Mouse (Mus musculus) limb, embryonic 10.5 days (tissue): ENCODE data around the gene Flrt1. TPM values are rescaled to one million over a fixed set of nuclear protein-coding genes. Genes with fewer than 3 reads are reported as not detected.

Experiments used
- DNase-seq: peaks from one replicate; pipeline ENCODE4 v3.0.0-alpha.2; 2017; ENCODE audit warnings: low spot score
- H3K27ac ChIP-seq: fragments of 300-500 bp; sonication (generic); 2 replicates; pipeline ENCODE4 v1.5.1; 2016; ENCODE audit warnings: mild to moderate bottlenecking
- H3K27me3 ChIP-seq: fragments of 300-500 bp; sonication (generic); 2 replicates; pipeline ENCODE4 v1.6.1; 2016; ENCODE audit warnings: low read depth, mild to moderate bottlenecking; ENCODE audit not compliant: poor library complexity, severe bottlenecking
- H3K36me3 ChIP-seq: fragments of 300-500 bp; sonication (generic); 2 replicates; pipeline ENCODE4 v1.6.1; 2016; ENCODE audit warnings: mild to moderate bottlenecking, moderate library complexity
- H3K4me1 ChIP-seq: fragments of 300-500 bp; sonication (generic); 2 replicates; pipeline ENCODE4 v1.6.1; 2016
- H3K4me3 ChIP-seq: fragments of 300-500 bp; sonication (generic); 2 replicates; pipeline ENCODE4 v1.5.1; 2016; ENCODE audit warnings: mild to moderate bottlenecking, moderate library complexity
- H3K9me3 ChIP-seq: fragments of 300-500 bp; sonication (generic); replicated peaks from 2 replicates; pipeline ENCODE4 v1.6.1; 2016; ENCODE audit warnings: mild to moderate bottlenecking
- WGBS: fragments of 180-500 bp; shearing (Covaris S2); methylation state at CpG from one replicate; pipeline ENCODE4 v1.1.7; 2016; 5-methylcytosine and 5-hydroxymethylcytosine counted together
- polyA plus RNA-seq: library from polyadenylated mRNA; unstranded; fragments of >200 nt; fragmentation: Nextera tagmentation; extraction: Ambion mirVana; gene quantifications from 2 replicates; pipeline ENCODE4 v1.2.1, GENCODE M21; 2016

Flrt1 gene
- polyA plus RNA-seq, 1 experiment from 2014 or later = 1.6 TPM

- peaks cover 85% of the 10 kb centered on the region for H3K27me3 ChIP-seq
- no peaks in the 10 kb centered on the region for H3K36me3 ChIP-seq
- no peaks in the 10 kb centered on the region for H3K9me3 ChIP-seq
- H3K27ac ChIP-seq = no peak overlapping the region
- peaks cover 52% of the 10 kb centered on the region for H3K4me1 ChIP-seq
- no peak overlapping the region for H3K4me3 ChIP-seq
- no peak for DNase-seq
- WGBS = 60% methylated on average over 1 of the region's 1 CpGs
Measured at GRCm38 (mm10) chr19:7126209-7126608, 20.7 kb upstream of the Flrt1 start.

DNA sequence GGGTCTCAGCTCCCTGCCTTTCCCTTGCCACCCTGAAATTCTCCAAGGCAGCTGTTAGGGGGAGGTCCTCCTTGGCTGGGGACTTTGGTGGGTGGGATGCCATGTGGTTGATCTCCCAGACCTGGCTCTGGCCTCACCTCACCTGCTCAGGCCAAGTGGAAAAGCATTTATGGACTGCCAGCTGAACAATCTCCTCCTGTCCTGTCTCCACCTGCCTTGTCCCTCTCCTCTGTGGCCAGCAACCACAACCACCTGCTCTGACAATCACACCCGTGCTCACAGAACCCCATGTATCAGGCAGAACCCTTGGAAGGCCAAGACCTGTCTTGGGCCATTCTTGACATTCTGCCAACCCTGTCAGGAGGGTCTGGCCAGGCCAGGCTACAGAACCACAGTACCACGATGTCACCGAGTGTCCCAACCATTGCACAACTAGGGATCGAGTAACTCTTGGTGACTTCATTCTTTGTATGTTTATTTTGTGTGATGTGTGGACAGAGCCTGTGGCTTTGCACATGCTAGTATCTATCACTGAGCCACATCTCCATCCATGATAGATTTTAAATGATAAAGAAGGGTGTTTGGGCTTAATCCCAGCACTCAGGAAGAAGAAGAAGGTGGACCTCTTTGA, 20.1 kb upstream of the Flrt1 start:
- Histone ChIP-seq H3K27me3 (peaks cover 85% of the 10 kb centered on the region), H3K4me1 (peaks cover 52% of the 10 kb centered on the region)
- WGBS = 92% methylated on average over 4 of the region's 4 CpGs

DNA sequence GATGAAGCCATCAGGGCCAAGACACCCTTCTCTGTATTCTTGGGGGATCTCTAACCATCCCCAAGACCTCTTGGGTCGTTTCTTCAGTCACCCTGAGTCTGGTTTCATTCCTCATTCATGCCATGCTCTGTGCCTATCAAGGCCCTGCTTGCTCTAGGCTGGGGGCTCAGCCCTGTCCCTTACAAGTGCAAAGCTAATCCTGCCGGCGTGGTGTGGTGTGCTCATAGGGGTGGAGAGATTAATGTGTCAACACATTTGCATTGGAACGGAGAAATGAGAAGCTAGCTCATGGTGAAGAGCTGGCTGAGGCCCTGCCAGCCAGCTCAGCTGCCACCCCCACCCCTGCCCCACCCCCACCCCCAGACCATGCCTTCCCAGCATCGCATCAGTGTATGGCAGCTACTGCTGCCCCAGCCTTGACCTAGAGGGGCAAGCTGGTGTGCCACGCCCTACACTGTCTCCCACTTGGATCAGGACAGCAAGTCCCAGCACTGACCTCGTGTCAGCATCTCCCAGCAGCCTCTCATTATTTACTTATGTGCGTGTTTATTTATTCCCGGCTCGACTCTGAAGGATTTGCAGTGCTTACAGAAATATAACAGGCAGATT, 17.3 kb upstream of the Flrt1 start:
- H3K36me3 ChIP-seq = no peaks in the 10 kb centered on the region
- DNase-seq = no peak
- H3K27ac ChIP-seq = peak overlapping the region; percentile 64; the same call in 1 of the 2 replicates
- peaks cover 88% of the 10 kb centered on the region for H3K27me3 ChIP-seq
- H3K4me1 ChIP-seq = peaks cover 41% of the 10 kb centered on the region
- no peaks in the 10 kb centered on the region for H3K9me3 ChIP-seq
- no peak overlapping the region for H3K4me3 ChIP-seq
- WGBS = 60% methylated on average over 10 of the region's 10 CpGs

More for the DNA sequence above, 20.1 kb upstream of the Flrt1 start:
- Histone ChIP-seq H3K36me3 (no peaks in the 10 kb centered on the region), H3K27ac (no peak overlapping the region), H3K4me3 (no peak overlapping the region), H3K9me3 (no peaks in the 10 kb centered on the region)
- DNase-seq = no peak

DNA sequence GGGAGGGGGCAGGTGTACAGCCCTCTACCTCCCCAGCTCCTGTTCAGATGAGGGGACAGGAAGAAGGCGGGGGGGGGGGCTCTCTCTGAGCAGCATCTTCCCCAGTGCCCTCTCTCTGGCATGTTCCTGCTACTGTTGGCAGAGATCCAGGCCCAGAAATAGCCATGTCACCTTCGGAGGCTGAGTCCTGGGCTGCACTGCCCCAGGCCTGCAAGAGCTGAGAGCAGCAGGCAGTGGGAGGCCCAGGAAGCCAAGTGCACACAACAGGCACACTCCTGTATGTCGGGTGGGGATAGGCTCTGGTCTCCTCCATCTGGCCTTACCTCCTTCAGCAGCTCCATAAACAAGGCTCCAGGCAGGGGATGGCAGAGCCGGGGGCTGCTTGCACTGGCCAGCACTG, 16.7 kb upstream of the Flrt1 start:
- 74% methylated on average over 4 of the region's 4 CpGs for WGBS
- no peaks in the 10 kb centered on the region for H3K9me3 ChIP-seq
- H3K4me3 ChIP-seq = no peak overlapping the region
- H3K4me1 ChIP-seq = peaks cover 47% of the 10 kb centered on the region
- no peaks in the 10 kb centered on the region for H3K36me3 ChIP-seq
- no peak for DNase-seq
- H3K27ac ChIP-seq = peak overlapping the region; percentile 64; the same call in 1 of the 2 replicates
- peaks cover 93% of the 10 kb centered on the region for H3K27me3 ChIP-seq

DNA sequence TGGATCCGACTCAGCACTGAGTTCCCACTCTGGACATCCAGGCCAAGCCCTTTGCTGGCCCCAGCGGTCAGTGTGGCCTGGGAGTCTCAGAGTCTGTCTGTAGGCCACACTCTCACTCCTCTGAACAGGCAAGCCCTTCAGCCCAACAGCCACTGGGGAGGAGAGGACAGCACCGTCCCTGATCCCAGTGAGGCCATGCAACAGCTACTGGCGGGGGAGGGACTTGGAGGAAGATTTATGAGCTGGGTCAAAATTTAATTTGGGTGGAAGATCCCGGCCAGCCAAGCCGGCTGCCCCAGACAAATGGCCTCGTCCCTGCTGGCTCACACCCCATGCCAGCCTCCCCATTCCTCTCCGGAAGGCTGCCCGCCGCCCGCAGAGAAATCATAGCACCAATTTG, 15.7 kb upstream of the Flrt1 start:
- no peaks in the 10 kb centered on the region for H3K36me3 ChIP-seq
- peak overlapping the region; percentile 64 for H3K27ac ChIP-seq
- no peaks in the 10 kb centered on the region for H3K9me3 ChIP-seq
- H3K4me3 ChIP-seq = peak overlapping the region; percentile 9
- no peak for DNase-seq
- H3K27me3 ChIP-seq = peaks cover 88% of the 10 kb centered on the region
- 37% methylated on average over 11 of the region's 11 CpGs for WGBS
- peaks cover 57% of the 10 kb centered on the region for H3K4me1 ChIP-seq

DNA sequence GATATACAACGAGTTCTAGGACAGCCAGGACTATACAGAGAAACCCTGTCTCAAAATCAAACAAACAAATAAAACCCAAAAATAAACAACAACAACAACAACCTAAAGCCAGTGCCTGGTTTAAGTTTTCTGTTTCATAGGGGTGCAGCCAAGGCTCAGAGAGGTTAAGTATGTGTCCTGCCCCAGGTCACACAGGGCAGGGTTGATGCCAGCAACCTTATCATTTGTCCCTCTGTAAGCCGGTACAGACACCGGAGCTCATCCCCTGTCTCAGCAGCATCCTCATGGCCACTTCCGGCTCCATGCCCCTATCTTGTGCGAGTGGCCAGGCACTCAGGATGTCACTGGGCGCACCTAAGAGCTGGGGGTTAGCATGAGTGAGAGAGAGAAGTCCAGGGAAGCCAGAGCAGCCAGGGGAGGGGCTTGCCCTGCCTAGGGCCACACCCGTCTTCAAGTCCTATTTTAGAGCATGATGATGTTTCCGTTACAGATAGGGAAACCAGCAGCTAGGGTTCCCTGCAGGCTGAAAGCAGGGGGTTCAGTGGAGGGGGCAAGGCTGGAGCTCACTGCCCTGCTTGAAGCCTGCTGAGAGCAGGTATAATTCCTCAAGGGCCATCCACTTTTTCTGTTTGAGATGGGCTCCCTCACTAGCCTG, 12.3 kb upstream of the Flrt1 start:
- peak overlapping the region; percentile 79 for H3K27ac ChIP-seq
- H3K9me3 ChIP-seq = no peaks in the 10 kb centered on the region
- H3K27me3 ChIP-seq = peaks cover 82% of the 10 kb centered on the region
- H3K36me3 ChIP-seq = no peaks in the 10 kb centered on the region
- peaks cover 87% of the 10 kb centered on the region for H3K4me1 ChIP-seq
- no peak overlapping the region for H3K4me3 ChIP-seq
- 77% methylated on average over 8 of the region's 8 CpGs for WGBS
- no peak for DNase-seq

DNA sequence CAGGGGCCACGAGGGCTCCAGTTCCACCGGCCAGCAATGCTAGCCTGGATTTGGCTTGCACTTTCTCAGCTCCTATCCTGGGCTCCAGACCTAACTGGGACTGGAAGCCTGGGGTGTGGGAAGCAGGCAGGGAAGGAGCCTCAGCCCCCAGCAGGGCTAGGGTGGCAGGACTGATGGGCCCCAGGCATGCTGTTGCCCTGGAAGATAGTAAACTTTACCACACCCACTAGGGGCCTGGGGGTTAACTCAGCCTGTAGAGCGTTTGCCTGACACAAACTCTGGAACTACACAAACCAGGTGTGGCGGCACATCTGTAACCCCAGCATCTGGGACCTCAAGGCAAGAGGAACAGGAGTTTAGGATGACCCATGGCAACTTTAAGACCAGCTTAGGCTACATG, 11.6 kb upstream of the Flrt1 start:
- Histone ChIP-seq H3K9me3 (no peaks in the 10 kb centered on the region), H3K27ac (peak overlapping the region; percentile 79), H3K36me3 (no peaks in the 10 kb centered on the region), H3K27me3 (peaks cover 82% of the 10 kb centered on the region), H3K4me3 (no peak overlapping the region), H3K4me1 (peaks cover 87% of the 10 kb centered on the region)
- DNase-seq = no peak
- WGBS = 45% methylated on average over 4 of the region's 4 CpGs

DNA sequence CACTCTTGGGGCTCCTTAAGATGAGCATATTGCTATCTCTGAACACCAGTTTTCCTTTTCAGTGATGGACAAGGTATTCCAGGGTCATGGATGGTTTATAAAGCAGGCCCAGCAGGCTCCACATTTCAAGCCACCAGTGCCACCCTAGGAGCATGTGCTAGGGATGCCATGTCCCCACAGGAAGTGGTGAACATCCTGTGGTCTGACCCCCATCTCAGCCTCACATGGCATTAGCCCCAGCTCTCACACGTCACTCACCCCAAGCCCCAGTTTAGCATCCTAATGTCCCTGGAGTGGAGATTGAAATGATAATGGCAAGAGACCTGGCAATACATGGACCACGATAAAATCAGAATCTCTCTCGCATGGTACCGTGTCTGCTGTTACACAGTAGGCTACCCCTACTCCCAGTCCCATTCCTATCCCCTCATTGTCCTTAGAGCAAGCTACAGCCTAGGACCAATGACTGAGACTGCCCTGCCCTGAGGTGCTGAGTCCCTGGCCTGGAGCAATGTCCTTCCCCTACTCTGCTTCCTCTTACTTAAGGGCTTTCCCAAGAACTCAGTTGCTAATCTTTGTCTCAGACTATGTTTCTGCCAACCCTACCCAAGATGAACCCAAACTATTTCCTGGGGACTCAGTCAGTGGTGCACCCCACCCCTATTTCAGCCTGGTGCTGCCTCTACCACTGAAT, 10.7 kb upstream of the Flrt1 start:
- peak overlapping the region; percentile 79 for H3K27ac ChIP-seq
- no peak for DNase-seq
- H3K36me3 ChIP-seq = no peaks in the 10 kb centered on the region
- H3K27me3 ChIP-seq = peaks cover 82% of the 10 kb centered on the region
- WGBS = 85% methylated on average over 4 of the region's 4 CpGs
- no peak overlapping the region for H3K4me3 ChIP-seq
- no peaks in the 10 kb centered on the region for H3K9me3 ChIP-seq
- H3K4me1 ChIP-seq = peaks cover 87% of the 10 kb centered on the region

- H3K4me3 ChIP-seq = peak overlapping the region; percentile 16; the same call in 1 of the 2 replicates
- peak; percentile 53 for DNase-seq
- H3K27ac ChIP-seq = peak overlapping the region; percentile 85
- 13% methylated on average over 14 of the region's 14 CpGs for WGBS
- H3K9me3 ChIP-seq = no peaks in the 10 kb centered on the region
- H3K4me1 ChIP-seq = peaks cover 93% of the 10 kb centered on the region
- peaks cover 82% of the 10 kb centered on the region for H3K27me3 ChIP-seq
- H3K36me3 ChIP-seq = no peaks in the 10 kb centered on the region
Measured at GRCm38 (mm10) chr19:7113574-7113973, 8.0 kb upstream of the Flrt1 start.

GRCm38 (mm10) chr19:7112628-7113027, 7.1 kb upstream of the Flrt1 start:
- Histone ChIP-seq H3K36me3 (no peaks in the 10 kb centered on the region), H3K27ac (peak overlapping the region; percentile 85), H3K27me3 (peaks cover 82% of the 10 kb centered on the region), H3K9me3 (no peaks in the 10 kb centered on the region), H3K4me1 (peaks cover 88% of the 10 kb centered on the region), H3K4me3 (no peak overlapping the region)
- no peak for DNase-seq
- 38% methylated on average over 3 of the region's 3 CpGs for WGBS

DNA sequence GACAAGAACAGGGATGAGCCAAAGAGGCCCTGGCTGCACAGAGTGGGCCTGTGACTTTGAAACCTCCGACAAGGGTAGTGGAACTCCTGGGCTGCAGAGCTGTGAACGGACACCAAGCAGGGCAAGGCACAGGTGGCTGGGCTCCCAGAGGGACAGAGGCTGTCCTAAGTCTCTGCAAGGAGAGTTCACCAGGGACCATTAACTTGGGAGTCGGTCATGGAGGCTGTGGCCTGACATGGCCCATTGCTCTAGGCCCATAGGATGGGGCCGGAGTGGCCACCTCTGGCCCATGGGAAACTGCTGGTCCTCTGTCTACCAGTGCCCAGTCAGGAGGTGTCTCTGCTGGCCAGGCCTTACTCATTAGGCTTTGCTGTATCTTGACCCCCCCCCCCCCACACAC, 6.2 kb upstream of the Flrt1 start:
- 84% methylated on average over 4 of the region's 4 CpGs for WGBS
- peaks cover 79% of the 10 kb centered on the region for H3K4me1 ChIP-seq
- peak overlapping the region; percentile 85 for H3K27ac ChIP-seq
- H3K27me3 ChIP-seq = peaks cover 85% of the 10 kb centered on the region
- H3K4me3 ChIP-seq = no peak overlapping the region
- no peaks in the 10 kb centered on the region for H3K36me3 ChIP-seq
- DNase-seq = no peak
- no peaks in the 10 kb centered on the region for H3K9me3 ChIP-seq

- Histone ChIP-seq H3K27ac (peak overlapping the region; percentile 85), H3K9me3 (no peaks in the 10 kb centered on the region), H3K4me3 (no peak overlapping the region), H3K36me3 (no peaks in the 10 kb centered on the region), H3K27me3 (peaks cover 89% of the 10 kb centered on the region), H3K4me1 (peaks cover 75% of the 10 kb centered on the region)
- WGBS = 87% methylated on average over 6 of the region's 6 CpGs
- no peak for DNase-seq
Measured at GRCm38 (mm10) chr19:7111309-7111708, 5.8 kb upstream of the Flrt1 start.

GRCm38 (mm10) chr19:7110875-7111274, 5.3 kb upstream of the Flrt1 start:
- no peaks in the 10 kb centered on the region for H3K36me3 ChIP-seq
- H3K4me3 ChIP-seq = 0 out of 2 replicates have a peak overlapping the region, but pooled peaks have one; percentile 6
- DNase-seq = no peak
- H3K9me3 ChIP-seq = no peaks in the 10 kb centered on the region
- H3K27me3 ChIP-seq = peaks cover 89% of the 10 kb centered on the region
- H3K27ac ChIP-seq = peak overlapping the region; percentile 85
- peaks cover 71% of the 10 kb centered on the region for H3K4me1 ChIP-seq
- 50% methylated on average over 6 of the region's 6 CpGs for WGBS
